Mouse (Mus musculus) C2C12 (cell line): ENCODE results near the gene Dync1i1.

Experiments used
- CEBPB ChIP-seq: IDR thresholded peaks from one replicate; pipeline ENCODE4 v1.6.1; 2011; ENCODE audit warnings: low read depth, mild to moderate bottlenecking, control low read depth, moderate library complexity
- CTCF ChIP-seq: IDR thresholded peaks from one replicate; pipeline ENCODE4 v1.5.1; 2011; ENCODE audit not compliant: control insufficient read depth, insufficient read depth, insufficient read length
- MAX ChIP-seq: IDR thresholded peaks from one replicate; pipeline ENCODE4 v1.6.1; 2011; ENCODE audit warnings: mild to moderate bottlenecking, control low read depth
- USF1 ChIP-seq: IDR thresholded peaks from one replicate; pipeline ENCODE4 v1.6.1; 2011; ENCODE audit warnings: low read depth, mild to moderate bottlenecking, control low read depth, moderate library complexity

- no peak for TF ChIP-seq MAX
- no peak for TF ChIP-seq CEBPB
- no peak for TF ChIP-seq CTCF
- TF ChIP-seq USF1 = no peak
Measured at GRCm38 (mm10) chr6:5871581-5872298, 146.3 kb downstream of the Dync1i1 start.
